Mouse (Mus musculus) ES-Bruce4 (cell line): ENCODE data around the gene Xntrpc. TPM values are rescaled to one million over a fixed set of nuclear protein-coding genes. Genes with fewer than 3 reads are reported as not detected.

Experiments
- H3K27ac ChIP-seq: 2 replicates; pipeline ENCODE4 v1.5.1; 2012; ENCODE audit warnings: low read length, inconsistent platforms; ENCODE audit not compliant: insufficient read depth
- H3K27me3 ChIP-seq: 2 replicates; pipeline ENCODE4 v1.6.1; 2012; ENCODE audit warnings: mild to moderate bottlenecking, low read length, inconsistent platforms; ENCODE audit not compliant: control insufficient read depth, poor library complexity, insufficient read depth, severe bottlenecking
- H3K36me3 ChIP-seq: 2 replicates; pipeline ENCODE4 v1.6.1; 2012; ENCODE audit warnings: inconsistent platforms, mild to moderate bottlenecking, low read length, moderate library complexity; ENCODE audit not compliant: control insufficient read depth, poor library complexity, insufficient read depth, severe bottlenecking
- H3K4me1 ChIP-seq: one replicate; pipeline ENCODE4 v1.8.1; 2011; ENCODE audit warnings: low read length; ENCODE audit not compliant: control insufficient read depth, insufficient read depth
- H3K4me3 ChIP-seq: 2 replicates; pipeline ENCODE4 v1.5.1; 2011; ENCODE audit warnings: low read depth, mild to moderate bottlenecking, low read length
- H3K9ac ChIP-seq: 2 replicates; pipeline ENCODE4 v1.6.1; 2012; ENCODE audit warnings: low read depth, mild to moderate bottlenecking, inconsistent platforms; ENCODE audit not compliant: poor library complexity, severe bottlenecking
- H3K9me3 ChIP-seq: replicated peaks from 2 replicates; pipeline ENCODE4 v1.6.1; 2012; ENCODE audit warnings: mild to moderate bottlenecking, low read length, inconsistent platforms; ENCODE audit not compliant: control insufficient read depth, poor library complexity, insufficient read depth, severe bottlenecking
- CTCF ChIP-seq: IDR thresholded peaks from one replicate; pipeline ENCODE4 v1.8.1; 2011; ENCODE audit warnings: low read depth, low read length
- EP300 ChIP-seq: IDR thresholded peaks from 2 replicates; pipeline ENCODE4 v1.6.1; 2011; ENCODE audit warnings: low read depth, low read length; ENCODE audit not compliant: insufficient read depth
- POLR2A ChIP-seq: IDR thresholded peaks from one replicate; pipeline ENCODE4 v1.8.1; 2011; ENCODE audit warnings: low read length; ENCODE audit not compliant: insufficient read depth
- polyA plus RNA-seq: library from polyadenylated mRNA; stranded (reverse); fragments of >200 nt; gene quantifications from 2 replicates; pipeline ENCODE4 v1.2.4, GENCODE M21; 2011; ENCODE audit warnings: low read depth; ENCODE audit not compliant: missing spikeins, insufficient read depth, insufficient read length

Gene Xntrpc
- polyA plus RNA-seq, 1 experiment = 0.76 TPM

GRCm38 (mm10) chr7:102078517-102078916, 13.0 kb downstream of the Xntrpc start:
- H3K9me3 ChIP-seq = no peaks in the 10 kb centered on the region
- no peaks in the 10 kb centered on the region for H3K4me1 ChIP-seq
- no peak overlapping the region for H3K27ac ChIP-seq
- H3K36me3 ChIP-seq = peaks cover 20% of the 10 kb centered on the region
- no peak overlapping the region for H3K4me3 ChIP-seq
- H3K27me3 ChIP-seq = no peaks in the 10 kb centered on the region
- TF ChIP-seq EP300 (no peak), CTCF (no peak), POLR2A (no peak)
- no peak overlapping the region for H3K9ac ChIP-seq

GRCm38 (mm10) chr7:102080311-102080710, 14.8 kb downstream of the Xntrpc start:
- no peak overlapping the region for H3K4me3 ChIP-seq
- no peaks in the 10 kb centered on the region for H3K27me3 ChIP-seq
- no peak for TF ChIP-seq POLR2A
- TF ChIP-seq EP300 = no peak
- no peak for TF ChIP-seq CTCF
- H3K36me3 ChIP-seq = peaks cover 17% of the 10 kb centered on the region
- no peak overlapping the region for H3K9ac ChIP-seq
- no peak overlapping the region for H3K27ac ChIP-seq
- no peaks in the 10 kb centered on the region for H3K4me1 ChIP-seq
- no peaks in the 10 kb centered on the region for H3K9me3 ChIP-seq

GRCm38 (mm10) chr7:102081784-102082183, 16.3 kb downstream of the Xntrpc start:
- Histone ChIP-seq H3K27ac (no peak overlapping the region), H3K27me3 (no peaks in the 10 kb centered on the region), H3K9me3 (no peaks in the 10 kb centered on the region), H3K4me3 (no peak overlapping the region), H3K9ac (no peak overlapping the region), H3K36me3 (peaks cover 17% of the 10 kb centered on the region), H3K4me1 (no peaks in the 10 kb centered on the region)
- no peak for TF ChIP-seq EP300
- no peak for TF ChIP-seq CTCF
- no peak for TF ChIP-seq POLR2A

GRCm38 (mm10) chr7:102082816-102083215, 17.3 kb downstream of the Xntrpc start, which contains the start of gene Trpc2:
Trpc2 (plus strand) TSS chr7:102083116.
- Histone ChIP-seq H3K9me3 (no peaks in the 10 kb centered on the region), H3K36me3 (peaks cover 17% of the 10 kb centered on the region), H3K27me3 (no peaks in the 10 kb centered on the region), H3K4me1 (no peaks in the 10 kb centered on the region), H3K9ac (no peak within 1 kb of the TSS), H3K4me3 (no peak within 1 kb of the TSS), H3K27ac (no peak within 1 kb of the TSS)
- TF ChIP-seq EP300 (no peak), CTCF (no peak), POLR2A (no peak)

GRCm38 (mm10) chr7:102084041-102084696, 18.7 kb downstream of the Xntrpc start:
- H3K27me3 ChIP-seq = no peaks in the 10 kb centered on the region
- H3K9ac ChIP-seq = no peak overlapping the region
- H3K27ac ChIP-seq = no peak overlapping the region
- no peaks in the 10 kb centered on the region for H3K9me3 ChIP-seq
- TF ChIP-seq POLR2A (no peak), EP300 (no peak), CTCF (no peak)
- no peak overlapping the region for H3K4me3 ChIP-seq
- H3K4me1 ChIP-seq = no peaks in the 10 kb centered on the region
- peaks cover 12% of the 10 kb centered on the region for H3K36me3 ChIP-seq

GRCm38 (mm10) chr7:102087336-102087735, 21.8 kb downstream of the Xntrpc start:
- TF ChIP-seq CTCF (no peak), EP300 (no peak), POLR2A (no peak)
- Histone ChIP-seq H3K4me3 (no peak overlapping the region), H3K27me3 (no peaks in the 10 kb centered on the region), H3K27ac (no peak overlapping the region), H3K9me3 (no peaks in the 10 kb centered on the region), H3K9ac (no peak overlapping the region), H3K4me1 (no peaks in the 10 kb centered on the region), H3K36me3 (no peaks in the 10 kb centered on the region)
